9 mouse cellular contexts compared by ENCODE assay signal in the genomic region with DNA sequence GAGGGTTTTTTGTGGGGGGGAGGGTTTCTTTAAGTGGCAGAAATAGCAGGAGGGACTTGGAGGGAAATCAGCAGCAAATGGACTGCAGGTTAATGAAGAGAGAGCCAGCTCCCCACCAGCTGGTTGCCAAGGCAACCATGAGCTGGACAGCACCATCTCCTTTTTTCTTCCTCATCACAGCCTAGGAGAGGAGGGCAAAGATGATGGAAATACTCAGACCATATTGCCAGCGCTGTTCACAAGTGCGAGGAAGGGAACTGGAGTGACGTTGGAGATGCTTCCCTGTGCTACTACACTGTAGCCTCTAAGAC.
A peak's percentile ranks its signal among the peaks of the same experiment; 100 is the strongest.
DNase-seq lines count a peak whose midpoint lies in the region; ATAC-seq lines count a peak whose summit lies in the region.
"Had no signal": no experiment of that assay in that cellular context is flagged by ENCODE, and none has a peak within 500 bp of the region (broad histone marks: within the 10 kb centered on the region; RNA-seq: fewer than 3 reads in every experiment).

No protein-coding gene starts in this region.

- H3K9ac ChIP-seq in forebrain, embryonic 14.5 days (ENCODE audit: low read length): peak overlapping the region; percentile 8; the same call in 1 of the 2 replicates
- H3K9ac ChIP-seq: heart, embryonic 15.5 days; lung, embryonic 14.5 days had no signal

- peaks cover 21% of the 10 kb centered on the region for H3K4me1 ChIP-seq in forebrain, embryonic 14.5 days (ENCODE audit: control insufficient read depth, insufficient read depth, low read length)

- intact Hi-C loops in left cerebral cortex, postnatal 25 days (cut with DNase I): no loop called here
- intact Hi-C loops in heart, postnatal 10 days (cut with DNase I): no loop called here

- no peak overlapping the region for H3K4me3 ChIP-seq in forebrain, embryonic 14.5 days (ENCODE audit: low read depth, low read length)
- H3K4me3 ChIP-seq: heart, embryonic 15.5 days had no signal

- H3K9me3 ChIP-seq in forebrain, embryonic 14.5 days (replicated peaks; ENCODE audit: control insufficient read depth, low read length): no peaks in the 10 kb centered on the region
- H3K9me3 ChIP-seq: heart, embryonic 15.5 days had no signal

- H3K36me3 ChIP-seq in forebrain, embryonic 14.5 days (ENCODE audit: control insufficient read depth, insufficient read depth, low read length): no peaks in the 10 kb centered on the region
- H3K36me3 ChIP-seq: heart, embryonic 15.5 days had no signal

- peak overlapping the region; percentile 87 for H3K27ac ChIP-seq in forebrain, embryonic 14.5 days (ENCODE audit: low read depth, low read length)
- H3K27ac ChIP-seq: heart, embryonic 15.5 days had no signal

- no peaks in the 10 kb centered on the region for H3K27me3 ChIP-seq in forebrain, embryonic 14.5 days (replicated peaks; ENCODE audit: control insufficient read depth, insufficient read depth, low read length)
- H3K27me3 ChIP-seq: heart, embryonic 15.5 days had no signal

- peak; percentile 86 for ATAC-seq in forebrain, embryonic 14.5 days

- 22% methylated on average over 3 of the region's 3 CpGs for WGBS in forebrain, embryonic 14.5 days

- H3K4me2 ChIP-seq in forebrain, embryonic 14.5 days (ENCODE audit: low read length): peak overlapping the region; percentile 30
- H3K4me2 ChIP-seq: heart, embryonic 15.5 days; lung, embryonic 14.5 days had no signal

- peak; percentile 30 for DNase-seq in embryo, embryonic 9.5 days (ENCODE audit: extremely low spot score)
- DNase-seq in forebrain, embryonic 14.5 days (ENCODE audit: low spot score): peak; percentile 83
- peak; percentile 30 to 46 for DNase-seq in left cerebral cortex, postnatal 25 days (ENCODE audit: low spot score in 2 of 2)
- peak; percentile 42 for DNase-seq in retina, postnatal 1 day
- no peak for DNase-seq in heart, postnatal 10 days
- no peak for DNase-seq in lung, adult 18-20 months
- DNase-seq in urinary bladder, postnatal 25 days (ENCODE audit: low spot score): no peak
- DNase-seq: lung, embryonic 14.5 days had no signal

Comparison
In these comparisons a context has a peak if more than half of its experiments do, and no peak if none do; other contexts are left out.
1. DNase-seq: peak in embryo, embryonic 9.5 days (single experiment), forebrain, embryonic 14.5 days (single experiment), left cerebral cortex, postnatal 25 days (2 of 2) and retina, postnatal 1 day (single experiment); none in heart, postnatal 10 days (0 of 2), lung, adult 18-20 months (0 of 2) and urinary bladder, postnatal 25 days (single experiment).